Mouse (Mus musculus): ENCODE data around the gene 4933411K16Rik.

DNA sequence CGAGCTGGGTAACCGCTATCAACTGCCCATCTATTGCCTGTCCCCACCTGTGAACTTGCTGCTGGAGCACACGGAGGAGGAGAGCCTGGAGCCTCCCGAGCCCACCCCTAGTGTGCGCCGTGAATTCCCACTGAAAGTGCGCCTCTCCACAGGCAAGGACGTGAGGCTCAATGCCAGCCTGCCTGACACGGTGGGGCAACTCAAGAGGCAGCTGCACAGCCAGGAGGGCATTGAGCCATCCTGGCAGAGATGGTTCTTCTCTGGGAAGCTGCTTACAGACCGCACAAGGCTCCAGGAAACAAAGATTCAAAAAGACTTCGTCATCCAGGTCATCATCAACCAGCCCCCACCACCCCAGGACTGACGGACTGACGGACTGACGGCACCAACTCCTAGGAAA is 18.4 kb upstream of the 4933411K16Rik start:
- TF ChIP-seq REST (IDR thresholded peaks at IDR 0.05; ENCODE audit: insufficient read depth, insufficient read length) (no peak), TCF12 (IDR thresholded peaks at IDR 0.05; ENCODE audit: insufficient read depth, poor library complexity, severe bottlenecking) (no peak), POLR2A (IDR thresholded peaks at IDR 0.05; ENCODE audit: insufficient read length, low read depth) (no peak), USF1 (IDR thresholded peaks at IDR 0.05; ENCODE audit: low read depth) (no peak)

Data from myocyte (in vitro differentiated cells).